Mouse (Mus musculus) frontal cortex, postnatal 25 days (tissue): ENCODE measurements at regions not wholly inside any gene's neighbourhood (a gene's known extent, or its start where the extent isn't known, plus 50 kb on each side); places are given as distances from the start of the nearest gene placed in this dataset.

ENCODE experiments used
- DNase-seq, 2 experiments: peaks; one replicate each; pipeline ENCODE4 v3.0.0; 2022; ENCODE audit warnings: low spot score in 2 of 2

DNA sequence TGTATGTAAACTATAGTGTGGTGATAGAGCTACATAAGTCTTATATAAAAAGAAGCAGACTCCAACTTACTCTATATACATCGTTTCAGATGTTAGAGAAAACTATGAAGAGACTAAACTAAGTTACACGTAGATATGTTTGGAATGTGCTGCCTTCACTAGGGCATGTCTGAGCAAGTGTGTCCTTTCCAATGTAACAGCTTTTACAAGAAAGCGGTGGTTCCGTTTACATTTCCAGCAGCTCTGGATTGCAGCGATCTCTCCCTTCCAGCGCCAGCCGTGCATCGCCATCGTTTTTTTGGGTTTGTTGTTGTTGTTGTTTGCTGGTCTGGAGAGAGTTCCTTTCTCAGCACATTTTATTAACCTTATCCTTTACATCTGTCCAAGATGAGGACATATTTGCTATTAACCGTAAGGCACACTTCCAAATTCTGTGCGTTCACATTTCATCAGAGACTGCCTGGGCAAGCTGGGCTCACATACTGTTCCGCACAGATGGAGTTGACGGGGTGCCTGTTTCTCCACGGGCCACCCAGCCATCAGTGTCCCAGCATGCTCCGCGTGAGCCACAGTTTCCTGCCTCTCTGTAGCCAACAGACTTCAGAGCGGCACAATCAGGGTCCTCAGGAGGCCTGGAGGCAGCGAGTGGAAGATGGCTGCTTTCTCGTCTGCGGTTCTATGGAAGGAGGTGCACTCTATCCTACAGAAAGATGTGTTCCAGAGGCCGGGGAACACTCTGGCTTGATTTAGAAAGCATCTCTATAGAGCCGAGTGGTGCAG, 125.2 kb upstream of the Map1b start:
- peak in 1 of 2 experiments; percentile 7 for DNase-seq

GRCm38 (mm10) chr13:99632706-99633105, 116.4 kb upstream of the Map1b start:
- DNase-seq = no peak

DNA sequence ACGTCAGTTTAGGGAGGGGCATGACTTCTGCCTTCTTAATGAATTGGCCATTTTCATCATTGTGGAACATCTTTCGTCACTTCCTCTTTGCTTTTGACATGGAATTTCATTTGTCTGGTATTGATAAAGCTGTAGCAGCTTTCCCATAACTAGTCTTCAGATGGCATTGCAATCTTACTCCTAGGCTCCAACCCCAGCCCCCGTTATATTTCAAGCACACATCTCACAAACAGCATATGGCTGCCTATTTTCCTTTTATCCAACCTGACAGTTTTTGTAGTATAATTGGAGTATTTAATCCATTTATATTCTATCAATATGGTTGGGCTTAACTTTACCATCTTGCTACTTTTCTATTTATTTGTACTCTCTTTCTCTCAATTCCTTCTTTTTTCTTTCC, 114.5 kb upstream of the Map1b start:
- no peak for DNase-seq

GRCm38 (mm10) chr13:99630356-99630755, 114.0 kb upstream of the Map1b start:
- DNase-seq = no peak

GRCm38 (mm10) chr13:99625196-99625595, 108.9 kb upstream of the Map1b start:
- DNase-seq = no peak

DNA sequence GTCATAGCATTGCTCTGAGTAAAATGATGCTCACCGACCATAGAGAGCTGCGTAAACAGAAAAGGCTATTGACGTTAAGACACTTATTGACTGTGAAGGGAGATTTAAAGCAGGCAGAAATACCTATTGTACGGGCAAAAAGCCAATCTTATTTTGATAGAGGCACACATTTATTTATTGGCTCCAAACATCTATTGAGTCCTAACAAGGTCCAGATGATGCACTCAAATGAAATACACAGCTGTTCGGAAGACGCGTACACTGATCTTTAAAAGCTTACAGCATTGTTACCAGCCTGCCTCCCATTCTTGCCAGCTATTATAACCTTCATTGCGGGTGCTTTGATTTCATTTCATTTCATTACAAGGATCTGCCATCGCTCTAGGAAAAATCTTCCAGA, 102.0 kb upstream of the Map1b start:
- DNase-seq = no peak

DNA sequence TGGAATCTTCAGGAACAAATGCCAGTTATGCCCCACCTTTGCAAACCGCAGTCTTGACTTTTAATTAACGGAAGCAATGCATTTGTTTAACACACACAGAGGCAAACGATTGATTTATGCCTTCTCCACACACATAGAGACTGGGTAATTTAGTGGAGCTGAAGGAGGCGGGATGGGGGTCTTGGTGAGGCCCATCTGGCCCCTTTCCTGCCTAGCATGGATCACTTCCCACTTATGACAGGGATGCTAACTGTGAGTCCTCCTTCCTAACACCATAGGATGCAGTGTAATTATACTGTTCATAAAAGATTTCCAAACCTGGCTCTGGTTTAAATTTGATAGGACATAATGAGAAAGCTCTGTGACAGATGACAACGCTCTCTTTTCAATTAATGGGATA, 101.1 kb upstream of the Map1b start:
- DNase-seq = no peak

- no peak for DNase-seq
Measured at GRCm38 (mm10) chr13:99611715-99612494, 95.6 kb upstream of the Map1b start.

GRCm38 (mm10) chr13:99610498-99610897, 94.2 kb upstream of the Map1b start:
- DNase-seq = no peak

GRCm38 (mm10) chr13:99609151-99610146, 93.1 kb upstream of the Map1b start:
- no peak for DNase-seq

DNA sequence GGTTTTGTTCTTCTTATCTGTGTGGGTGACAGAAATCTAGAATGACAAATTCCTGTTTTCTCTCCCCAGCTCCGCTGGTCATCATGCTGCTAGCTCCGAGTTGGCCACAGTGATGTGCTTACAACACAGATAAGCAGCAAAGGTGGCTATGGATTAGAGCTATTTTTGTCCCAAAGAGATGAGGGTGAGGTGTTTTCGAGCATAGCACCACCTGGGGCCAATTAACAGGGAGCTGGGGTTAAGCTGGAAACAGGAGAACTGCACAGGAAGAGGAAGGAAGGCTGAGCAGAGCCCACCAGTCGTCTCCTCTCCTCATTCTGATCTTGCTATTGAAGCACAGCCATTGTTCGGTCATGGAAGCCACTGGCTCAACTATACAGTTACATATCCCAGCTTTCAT, 92.3 kb upstream of the Map1b start:
- DNase-seq = no peak

GRCm38 (mm10) chr13:99607208-99607607, 90.9 kb upstream of the Map1b start:
- DNase-seq = no peak

DNA sequence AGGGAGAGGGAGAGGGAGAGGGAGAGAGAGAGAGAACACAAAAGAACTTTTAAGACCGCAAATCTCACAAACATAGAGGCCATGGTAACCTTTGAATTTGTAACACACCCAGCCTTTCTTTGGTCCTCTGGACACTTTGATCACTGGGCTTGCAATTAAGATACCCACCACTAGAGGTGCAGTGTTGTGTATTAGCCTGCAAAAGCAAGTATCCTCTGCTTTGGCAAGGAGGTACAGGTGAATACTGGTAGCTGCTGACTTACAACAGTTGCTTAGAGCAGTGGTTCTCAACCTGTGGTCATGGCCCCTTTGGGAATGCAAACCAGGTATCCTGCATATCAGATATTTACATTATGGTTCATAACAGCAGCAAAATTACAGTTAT, 90.3 kb upstream of the Map1b start:
- DNase-seq = no peak

GRCm38 (mm10) chr13:99605866-99606605, 89.7 kb upstream of the Map1b start:
- no peak for DNase-seq

- no peak for DNase-seq
Measured at GRCm38 (mm10) chr13:99597891-99598290, 81.6 kb upstream of the Map1b start.

DNA sequence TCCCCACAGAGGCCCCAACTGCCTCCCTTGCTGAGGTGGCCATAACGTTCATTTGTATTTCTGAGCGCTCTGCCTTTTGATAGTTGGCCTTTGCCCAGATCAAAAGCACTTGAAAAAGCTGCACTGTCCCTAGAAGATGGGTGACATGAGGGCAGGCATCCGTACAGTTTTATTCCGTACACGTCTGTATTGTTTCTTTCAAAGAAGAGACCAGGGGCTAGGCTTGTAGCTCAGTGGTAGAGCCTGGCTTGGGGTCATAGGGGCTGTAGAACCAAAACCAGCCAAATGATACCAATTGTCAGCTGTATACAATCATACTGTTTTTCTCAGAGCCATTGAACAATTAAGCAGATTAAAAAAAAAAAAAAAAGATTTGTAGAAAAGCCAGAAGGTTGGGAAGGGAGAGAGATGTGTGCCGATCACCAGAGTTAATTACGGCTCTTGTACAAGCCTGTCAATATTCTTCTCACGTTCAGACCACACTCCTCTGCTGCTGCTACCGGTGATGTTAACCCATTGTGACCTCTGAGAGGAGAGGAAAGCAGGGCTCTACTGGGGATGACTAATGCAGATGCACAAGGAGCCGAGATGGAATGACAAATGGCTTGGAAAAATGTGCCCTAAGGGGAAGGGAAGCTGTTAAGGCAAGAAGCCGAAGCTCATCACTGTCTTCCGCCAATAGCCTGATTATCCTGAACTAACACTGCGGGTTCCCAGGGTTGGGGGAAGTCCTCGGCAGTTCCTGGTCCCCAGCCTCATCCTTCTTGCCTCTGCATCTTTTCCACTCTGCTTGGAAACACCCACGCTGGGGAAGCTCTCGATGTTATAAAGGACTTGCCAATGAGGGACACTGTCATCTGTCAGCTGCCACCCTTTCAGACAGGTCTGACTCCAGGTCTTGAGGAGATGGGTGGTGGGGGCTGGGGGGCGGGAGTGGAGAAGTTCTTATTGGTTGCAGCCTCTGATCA, 77.8 kb upstream of the Map1b start:
- no peak for DNase-seq

GRCm38 (mm10) chr13:99593243-99593635, 76.9 kb upstream of the Map1b start:
- DNase-seq = no peak

- no peak for DNase-seq
Measured at GRCm38 (mm10) chr13:99592596-99593242, 76.4 kb upstream of the Map1b start.

GRCm38 (mm10) chr13:99588646-99589045, 72.3 kb upstream of the Map1b start:
- no peak for DNase-seq

- DNase-seq = no peak
Measured at GRCm38 (mm10) chr13:99583841-99584240, 67.5 kb upstream of the Map1b start.
